Mouse (Mus musculus): ENCODE results near the gene 1700057G04Rik. TPM values are rescaled to one million over a fixed set of nuclear protein-coding genes. Genes with fewer than 3 reads are reported as not detected.
A peak's percentile ranks its signal among the peaks of the same experiment; 100 is the strongest.

1700057G04Rik gene
- total and polyA plus RNA-seq, 2 experiments = not detected

- DNase-seq (ENCODE audit: extremely low read depth, low read depth, low spot score) = no peak
- Histone ChIP-seq H3K27ac (replicated peaks; ENCODE audit: insufficient read depth, low read depth, low read length) (no peak overlapping the region), H3K27me3 (ENCODE audit: control insufficient read depth, insufficient read depth, low read length) (no peaks in the 10 kb centered on the region), H3K79me2 (ENCODE audit: control insufficient read depth, insufficient read depth, low read length) (no peaks in the 10 kb centered on the region), H3K4me1 (ENCODE audit: control insufficient read depth, insufficient read depth, low read length) (no peaks in the 10 kb centered on the region), H3K9ac (ENCODE audit: low read depth, low read length) (no peak overlapping the region), H3K4me3 (ENCODE audit: insufficient read depth, low read depth, low read length) (no peak overlapping the region), H3K36me3 (ENCODE audit: control insufficient read depth, insufficient read depth, low read length) (no peaks in the 10 kb centered on the region)
- WGBS = 83% methylated on average over 6 of the region's 6 CpGs
- no peak for TF ChIP-seq POLR2A (IDR thresholded peaks at IDR 0.05; ENCODE audit: extremely low read depth, insufficient read depth, low read length)
Measured at GRCm38 (mm10) chr9:92335277-92335818, 26.2 kb downstream of the 1700057G04Rik start.

DNA sequence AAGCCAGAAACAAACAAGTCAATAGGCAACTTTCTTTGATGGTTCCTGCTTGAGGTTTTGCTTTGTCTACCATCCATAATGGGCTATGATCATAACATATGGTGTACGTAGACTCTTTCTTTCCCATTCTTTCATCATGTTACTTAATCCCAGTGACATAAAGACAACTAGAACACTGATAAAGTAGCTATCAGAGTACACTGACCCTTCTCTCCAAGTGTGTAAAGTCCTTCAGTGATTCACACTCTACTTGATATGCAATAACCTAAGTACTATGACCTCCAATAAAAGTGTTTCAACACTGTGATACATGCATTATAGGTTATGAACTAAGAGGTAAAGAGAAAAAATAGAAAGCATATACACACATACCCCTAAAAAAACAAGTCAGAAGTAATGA lies 27.9 kb downstream of the 1700057G04Rik start:
- 96% methylated on average over 1 of the region's 1 CpGs for WGBS
- no peak overlapping the region for H3K27ac ChIP-seq (replicated peaks; ENCODE audit: insufficient read depth, low read depth, low read length)
- H3K4me1 ChIP-seq (ENCODE audit: control insufficient read depth, insufficient read depth, low read length) = no peaks in the 10 kb centered on the region
- H3K79me2 ChIP-seq (ENCODE audit: control insufficient read depth, insufficient read depth, low read length) = no peaks in the 10 kb centered on the region
- DNase-seq (ENCODE audit: extremely low read depth, low read depth, low spot score) = no peak
- H3K27me3 ChIP-seq (ENCODE audit: control insufficient read depth, insufficient read depth, low read length) = no peaks in the 10 kb centered on the region
- H3K9ac ChIP-seq (ENCODE audit: low read depth, low read length) = no peak overlapping the region
- no peaks in the 10 kb centered on the region for H3K36me3 ChIP-seq (ENCODE audit: control insufficient read depth, insufficient read depth, low read length)
- H3K4me3 ChIP-seq (ENCODE audit: insufficient read depth, low read depth, low read length) = no peak overlapping the region
- TF ChIP-seq POLR2A (IDR thresholded peaks at IDR 0.05; ENCODE audit: extremely low read depth, insufficient read depth, low read length) (no peak), CTCF (IDR thresholded peaks at IDR 0.05; ENCODE audit: low read depth, low read length) (no peak)

DNA sequence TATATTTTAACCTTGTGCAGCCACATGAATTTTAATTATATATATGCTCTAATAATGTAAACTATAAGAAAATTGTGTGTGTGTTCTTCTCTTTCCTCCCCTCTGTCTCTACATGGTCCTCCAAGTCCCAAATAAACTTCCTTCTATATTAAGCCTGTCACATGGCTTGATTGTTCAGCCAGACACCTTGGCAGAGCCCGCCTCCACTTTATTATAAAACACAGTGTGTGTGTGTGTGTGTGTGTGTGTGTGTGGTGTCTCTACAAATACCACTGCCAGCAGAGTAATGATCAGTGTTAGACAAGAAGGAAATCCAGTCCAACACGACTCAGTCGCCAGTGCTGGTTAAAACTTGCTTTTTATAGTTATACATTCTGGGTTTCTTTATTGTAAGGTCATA lies 28.5 kb downstream of the 1700057G04Rik start:
- DNase-seq (ENCODE audit: extremely low read depth, low read depth, low spot score) = no peak
- H3K79me2 ChIP-seq (ENCODE audit: control insufficient read depth, insufficient read depth, low read length) = no peaks in the 10 kb centered on the region
- no peak overlapping the region for H3K4me3 ChIP-seq (ENCODE audit: insufficient read depth, low read depth, low read length)
- H3K36me3 ChIP-seq (ENCODE audit: control insufficient read depth, insufficient read depth, low read length) = no peaks in the 10 kb centered on the region
- H3K27me3 ChIP-seq (ENCODE audit: control insufficient read depth, insufficient read depth, low read length) = no peaks in the 10 kb centered on the region
- H3K9ac ChIP-seq (ENCODE audit: low read depth, low read length) = no peak overlapping the region
- no peak for TF ChIP-seq POLR2A (IDR thresholded peaks at IDR 0.05; ENCODE audit: extremely low read depth, insufficient read depth, low read length)
- TF ChIP-seq CTCF (IDR thresholded peaks at IDR 0.05; ENCODE audit: low read depth, low read length) = no peak
- WGBS = 85% methylated on average over 3 of the region's 3 CpGs
- H3K4me1 ChIP-seq (ENCODE audit: control insufficient read depth, insufficient read depth, low read length) = no peaks in the 10 kb centered on the region
- H3K27ac ChIP-seq (replicated peaks; ENCODE audit: insufficient read depth, low read depth, low read length) = no peak overlapping the region

DNA sequence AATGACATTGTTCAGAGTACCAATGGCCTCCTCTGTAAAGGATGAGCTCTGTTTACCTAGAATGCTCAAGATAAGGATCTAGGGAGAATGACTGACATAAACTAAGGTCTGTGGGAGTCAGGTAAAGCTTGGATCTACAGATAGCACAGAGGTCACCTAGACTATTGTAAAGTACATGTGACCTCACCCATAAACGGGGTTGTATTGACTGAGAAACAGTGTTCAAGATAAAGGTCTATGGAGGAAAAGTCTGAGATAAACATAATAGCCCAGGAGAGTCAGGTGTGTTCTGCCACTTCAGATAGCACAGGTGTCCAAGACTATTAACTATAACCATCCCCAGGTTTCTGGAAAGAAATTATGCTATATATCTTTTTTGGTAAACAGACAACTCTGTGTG lies 29.8 kb downstream of the 1700057G04Rik start:
- H3K27me3 ChIP-seq (ENCODE audit: control insufficient read depth, insufficient read depth, low read length) = no peaks in the 10 kb centered on the region
- TF ChIP-seq CTCF (IDR thresholded peaks at IDR 0.05; ENCODE audit: low read depth, low read length) = no peak
- TF ChIP-seq POLR2A (IDR thresholded peaks at IDR 0.05; ENCODE audit: extremely low read depth, insufficient read depth, low read length) = no peak
- no peaks in the 10 kb centered on the region for H3K4me1 ChIP-seq (ENCODE audit: control insufficient read depth, insufficient read depth, low read length)
- H3K36me3 ChIP-seq (ENCODE audit: control insufficient read depth, insufficient read depth, low read length) = no peaks in the 10 kb centered on the region
- no peak for DNase-seq (ENCODE audit: extremely low read depth, low read depth, low spot score)
- H3K4me3 ChIP-seq (ENCODE audit: insufficient read depth, low read depth, low read length) = no peak overlapping the region
- 45% methylated on average over 1 of the region's 1 CpGs for WGBS
- H3K79me2 ChIP-seq (ENCODE audit: control insufficient read depth, insufficient read depth, low read length) = no peaks in the 10 kb centered on the region
- no peak overlapping the region for H3K9ac ChIP-seq (ENCODE audit: low read depth, low read length)
- H3K27ac ChIP-seq (replicated peaks; ENCODE audit: insufficient read depth, low read depth, low read length) = no peak overlapping the region

DNA sequence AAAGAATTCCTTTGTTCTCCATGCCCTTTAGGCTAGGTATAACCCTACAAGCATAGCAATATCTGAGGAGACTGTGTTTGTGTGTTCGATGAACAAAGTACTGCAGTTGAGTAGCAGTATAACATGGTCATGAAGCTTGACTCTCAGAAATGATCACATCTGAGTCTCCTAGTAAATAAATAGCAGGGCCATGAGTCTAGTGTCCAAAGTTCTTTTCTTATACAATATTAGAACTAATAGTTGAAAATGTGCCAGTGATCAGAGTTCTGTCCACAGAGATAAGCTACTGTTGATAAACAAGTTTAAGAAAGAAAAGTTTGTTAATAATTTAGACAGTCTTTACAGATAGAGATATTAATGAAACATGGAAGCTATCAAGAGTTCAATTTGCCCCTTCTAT lies 42.7 kb downstream of the 1700057G04Rik start:
- 37% methylated on average over 1 of the region's 1 CpGs for WGBS
- no peak overlapping the region for H3K4me3 ChIP-seq (ENCODE audit: insufficient read depth, low read depth, low read length)
- H3K79me2 ChIP-seq (ENCODE audit: control insufficient read depth, insufficient read depth, low read length) = no peaks in the 10 kb centered on the region
- peak; percentile 90 for DNase-seq (ENCODE audit: extremely low read depth, low read depth, low spot score)
- no peak overlapping the region; the same call in 1 of the 2 replicates for H3K27ac ChIP-seq (replicated peaks; ENCODE audit: insufficient read depth, low read depth, low read length)
- H3K36me3 ChIP-seq (ENCODE audit: control insufficient read depth, insufficient read depth, low read length) = no peaks in the 10 kb centered on the region
- H3K27me3 ChIP-seq (ENCODE audit: control insufficient read depth, insufficient read depth, low read length) = no peaks in the 10 kb centered on the region
- TF ChIP-seq POLR2A (IDR thresholded peaks at IDR 0.05; ENCODE audit: extremely low read depth, insufficient read depth, low read length) = no peak
- TF ChIP-seq CTCF (IDR thresholded peaks at IDR 0.05; ENCODE audit: low read depth, low read length) = no peak
- H3K9ac ChIP-seq (ENCODE audit: low read depth, low read length) = no peak overlapping the region
- peaks cover 5% of the 10 kb centered on the region; the same call in 1 of the 2 replicates for H3K4me1 ChIP-seq (ENCODE audit: control insufficient read depth, insufficient read depth, low read length)

DNA sequence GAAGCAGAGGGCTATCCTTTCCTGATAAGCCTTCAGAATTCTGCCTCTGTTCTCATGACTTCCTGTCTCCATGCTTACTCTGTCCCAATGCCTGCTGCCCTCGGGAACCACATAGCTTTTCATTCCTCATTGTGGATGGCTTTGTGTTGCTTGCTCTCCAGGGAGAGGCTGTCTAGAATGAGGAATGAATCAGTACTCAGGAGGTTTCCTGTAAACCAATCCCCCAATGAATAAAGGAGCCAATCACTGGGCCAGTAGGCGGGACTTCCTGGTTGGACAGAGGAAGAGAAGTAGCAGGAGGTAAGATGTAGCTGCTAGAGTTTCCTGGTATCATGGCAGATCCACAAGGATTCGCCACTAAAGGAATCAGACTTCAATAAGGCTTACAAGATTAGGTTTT lies 44.1 kb downstream of the 1700057G04Rik start:
- TF ChIP-seq CTCF (IDR thresholded peaks at IDR 0.05; ENCODE audit: low read depth, low read length) = no peak
- TF ChIP-seq POLR2A (IDR thresholded peaks at IDR 0.05; ENCODE audit: extremely low read depth, insufficient read depth, low read length) = no peak
- Histone ChIP-seq H3K4me3 (ENCODE audit: insufficient read depth, low read depth, low read length) (no peak overlapping the region), H3K27ac (replicated peaks; ENCODE audit: insufficient read depth, low read depth, low read length) (no peak overlapping the region), H3K79me2 (ENCODE audit: control insufficient read depth, insufficient read depth, low read length) (no peaks in the 10 kb centered on the region), H3K9ac (ENCODE audit: low read depth, low read length) (no peak overlapping the region), H3K4me1 (ENCODE audit: control insufficient read depth, insufficient read depth, low read length) (peaks cover 5% of the 10 kb centered on the region; the same call in 1 of the 2 replicates), H3K36me3 (ENCODE audit: control insufficient read depth, insufficient read depth, low read length) (no peaks in the 10 kb centered on the region), H3K27me3 (ENCODE audit: control insufficient read depth, insufficient read depth, low read length) (no peaks in the 10 kb centered on the region)
- WGBS = 84% methylated on average over 3 of the region's 3 CpGs
- DNase-seq (ENCODE audit: extremely low read depth, low read depth, low spot score) = no peak

All from liver, adult 2 months (tissue).